Mouse (Mus musculus) MEL (cell line): ENCODE measurements around the gene Maml3. TPM values are rescaled to one million over a fixed set of nuclear protein-coding genes. Genes with fewer than 3 reads are reported as not detected.

Source experiments
- DNase-seq: peaks from one replicate; pipeline ENCODE4 v3.0.0; 2011; ENCODE audit warnings: low read depth, low spot score
- H3K27ac ChIP-seq: 2 replicates; pipeline ENCODE4 v1.5.1; 2012; ENCODE audit warnings: low read depth, mild to moderate bottlenecking, control low read depth, low read length, moderate library complexity; ENCODE audit not compliant: control insufficient read depth
- H3K27me3 ChIP-seq, 2 experiments: fragments of 150-350 bp in 1 of 2; sonication (generic) in 1 of 2; 2 replicates each; pipeline ENCODE4 v1.6.1; 2012; ENCODE audit warnings: low read length in 2 of 2, mild to moderate bottlenecking in 2 of 2, improper control_type of control experiment in 1 of 2, moderate library complexity in 1 of 2; ENCODE audit not compliant: insufficient read depth in 2 of 2, control insufficient read depth in 1 of 2
- H3K36me3 ChIP-seq, 2 experiments: 2 replicates each; pipeline ENCODE4 v1.6.1; 2012 to 2014; ENCODE audit warnings: low read length in 2 of 2, improper control_type of control experiment in 1 of 2, inconsistent platforms in 1 of 2, mild to moderate bottlenecking in 1 of 2; ENCODE audit not compliant: insufficient read depth in 2 of 2, control insufficient read depth in 1 of 2
- H3K4me1 ChIP-seq, 2 experiments: fragments of 150-350 bp in 1 of 2; sonication (generic) in 1 of 2; 2 replicates each; pipeline ENCODE4 v1.6.1; 2012; ENCODE audit warnings: low read length in 2 of 2, improper control_type of control experiment in 1 of 2, mild to moderate bottlenecking in 1 of 2; ENCODE audit not compliant: insufficient read depth in 2 of 2, control insufficient read depth in 1 of 2
- H3K4me3 ChIP-seq, 2 experiments: fragments of 150-350 bp in 1 of 2; sonication (generic) in 1 of 2; 2 replicates each; pipeline ENCODE4 v1.5.1; 2012; ENCODE audit warnings: low read depth in 2 of 2, low read length in 2 of 2, mild to moderate bottlenecking in 2 of 2, moderate library complexity in 2 of 2, control low read depth in 1 of 2, improper control_type of control experiment in 1 of 2; ENCODE audit not compliant: control insufficient read depth in 1 of 2, insufficient read depth in 1 of 2
- H3K79me2 ChIP-seq: 2 replicates; pipeline ENCODE4 v1.6.1; 2012; ENCODE audit warnings: mild to moderate bottlenecking, low read length, moderate library complexity; ENCODE audit not compliant: control insufficient read depth, poor library complexity, insufficient read depth
- H3K9ac ChIP-seq: 2 replicates; pipeline ENCODE4 v1.6.1; 2012; ENCODE audit warnings: low read depth, mild to moderate bottlenecking, control low read depth, low read length, moderate library complexity; ENCODE audit not compliant: control insufficient read depth, poor library complexity, severe bottlenecking
- H3K9me3 ChIP-seq: fragments of 150-350 bp; sonication (generic); replicated peaks from 2 replicates; pipeline ENCODE4 v1.6.1; 2012; ENCODE audit warnings: mild to moderate bottlenecking, low read length, improper control_type of control experiment, moderate library complexity; ENCODE audit not compliant: insufficient read depth
- EP300 ChIP-seq, 2 experiments: IDR thresholded peaks; 2 replicates each; pipeline ENCODE4 v1.6.1; 2011; ENCODE audit warnings: improper control_type of control experiment in 2 of 2, low read length in 2 of 2, low read depth in 1 of 2, mild to moderate bottlenecking in 1 of 2
- GABPA ChIP-seq: IDR thresholded peaks from 2 replicates; pipeline ENCODE4 v1.6.1; 2012; ENCODE audit warnings: low read depth, mild to moderate bottlenecking, inconsistent platforms, low read length, improper control_type of control experiment, moderate library complexity
- GATA1 ChIP-seq: IDR thresholded peaks from 2 replicates; pipeline ENCODE4 v1.6.1; 2011; ENCODE audit warnings: low read depth, low read length, improper control_type of control experiment
- HCFC1 ChIP-seq: IDR thresholded peaks from 2 replicates; pipeline ENCODE4 v1.6.1; 2012; ENCODE audit warnings: low read depth, mild to moderate bottlenecking, inconsistent platforms, low read length, improper control_type of control experiment, moderate library complexity
- JUND ChIP-seq: IDR thresholded peaks from 2 replicates; pipeline ENCODE4 v1.6.1; 2011; ENCODE audit warnings: low read depth, mild to moderate bottlenecking, improper control_type of control experiment, low read length
- MAX ChIP-seq: IDR thresholded peaks from 2 replicates; pipeline ENCODE4 v1.6.1; 2011; ENCODE audit warnings: low read length, improper control_type of control experiment
- MEF2A ChIP-seq: IDR thresholded peaks from 2 replicates; pipeline ENCODE4 v1.6.1; 2014; ENCODE audit warnings: low read depth, mild to moderate bottlenecking, inconsistent platforms, low read length, improper control_type of control experiment; ENCODE audit not compliant: poor library complexity, insufficient replicate concordance, severe bottlenecking; ENCODE audit errors: extremely low read depth
- MXI1 ChIP-seq: IDR thresholded peaks from 2 replicates; pipeline ENCODE4 v1.6.1; 2011; ENCODE audit warnings: mild to moderate bottlenecking, low read depth, low read length, improper control_type of control experiment
- MYB ChIP-seq: IDR thresholded peaks from 2 replicates; pipeline ENCODE4 v1.6.1; 2011; ENCODE audit warnings: mild to moderate bottlenecking, low read depth, low read length, improper control_type of control experiment
- NELFE ChIP-seq: IDR thresholded peaks from 2 replicates; pipeline ENCODE4 v1.6.1; 2011; ENCODE audit warnings: low read depth, low read length, improper control_type of control experiment
- NRF1 ChIP-seq: IDR thresholded peaks from 2 replicates; pipeline ENCODE4 v1.6.1; 2014; ENCODE audit warnings: low read depth, mild to moderate bottlenecking, inconsistent platforms, low read length, improper control_type of control experiment, moderate library complexity; ENCODE audit not compliant: poor library complexity, insufficient read depth, severe bottlenecking
- POLR2AphosphoS2 ChIP-seq: IDR thresholded peaks from 2 replicates; pipeline ENCODE4 v1.6.1; 2011; ENCODE audit warnings: low read length, improper control_type of control experiment
- POLR2AphosphoS5 ChIP-seq: IDR thresholded peaks from 2 replicates; pipeline ENCODE4 v1.6.1; 2012; ENCODE audit warnings: low read depth, borderline replicate concordance, mild to moderate bottlenecking, inconsistent platforms, low read length, moderate library complexity, mixed read lengths
- RAD21 ChIP-seq: IDR thresholded peaks from 2 replicates; pipeline ENCODE4 v1.6.1; 2011; ENCODE audit warnings: mild to moderate bottlenecking, low read depth, low read length, improper control_type of control experiment
- RCOR1 ChIP-seq: IDR thresholded peaks from 2 replicates; pipeline ENCODE4 v1.6.1; 2012; ENCODE audit warnings: low read depth, mild to moderate bottlenecking, inconsistent platforms, low read length, improper control_type of control experiment
- SIN3A ChIP-seq: IDR thresholded peaks from 2 replicates; pipeline ENCODE4 v1.6.1; 2012; ENCODE audit warnings: low read length, improper control_type of control experiment, inconsistent platforms
- SMC3 ChIP-seq: IDR thresholded peaks from 2 replicates; pipeline ENCODE4 v1.6.1; 2011; ENCODE audit warnings: low read depth, low read length, improper control_type of control experiment
- TAL1 ChIP-seq: IDR thresholded peaks from 2 replicates; pipeline ENCODE4 v1.6.1; 2012; ENCODE audit warnings: mild to moderate bottlenecking, inconsistent platforms, low read length, moderate library complexity, mixed read lengths
- TBP ChIP-seq: IDR thresholded peaks from 2 replicates; pipeline ENCODE4 v1.8.0; 2011; ENCODE audit warnings: low read depth, low read length, improper control_type of control experiment
- TCF12 ChIP-seq: IDR thresholded peaks from 2 replicates; pipeline ENCODE4 v1.6.1; 2014; ENCODE audit warnings: low read depth, mild to moderate bottlenecking, inconsistent platforms, low read length, improper control_type of control experiment, moderate library complexity
- UBTF ChIP-seq: IDR thresholded peaks from 2 replicates; pipeline ENCODE4 v1.6.1; 2012; ENCODE audit warnings: low read depth, mild to moderate bottlenecking, inconsistent platforms, low read length, improper control_type of control experiment, moderate library complexity, borderline replicate concordance; ENCODE audit not compliant: insufficient read depth
- USF1 ChIP-seq: IDR thresholded peaks from 2 replicates; pipeline ENCODE4 v1.6.1; 2014; ENCODE audit warnings: low read depth, mild to moderate bottlenecking, inconsistent platforms, low read length, improper control_type of control experiment, moderate library complexity
- USF2 ChIP-seq, 2 experiments: IDR thresholded peaks; 2 replicates each; pipeline ENCODE4 v1.6.1; 2011 to 2012; ENCODE audit warnings: improper control_type of control experiment in 2 of 2, low read length in 2 of 2, borderline replicate concordance in 1 of 2, inconsistent platforms in 1 of 2, low read depth in 1 of 2, mild to moderate bottlenecking in 1 of 2; ENCODE audit not compliant: insufficient read depth in 1 of 2
- ZC3H11A ChIP-seq: IDR thresholded peaks from 2 replicates; pipeline ENCODE4 v1.6.1; 2012; ENCODE audit warnings: low read depth, mild to moderate bottlenecking, inconsistent platforms, low read length, improper control_type of control experiment
- ZKSCAN1 ChIP-seq: IDR thresholded peaks from 2 replicates; pipeline ENCODE4 v1.6.1; 2012; ENCODE audit warnings: low read depth, mild to moderate bottlenecking, inconsistent platforms, low read length, improper control_type of control experiment, moderate library complexity
- polyA plus RNA-seq, 2 experiments: library from polyadenylated mRNA; stranded (reverse) in 1 of 2; unstranded in 1 of 2; fragments of >175 nt in 1 of 2; fragments of >200 nt in 1 of 2; gene quantifications; 2 replicates each; pipeline versions ENCODE4 v1.2.1 to v1.2.4; 2012; ENCODE audit warnings: low replicate concordance in 2 of 2, low read depth in 1 of 2; ENCODE audit not compliant: insufficient read length in 2 of 2, insufficient read depth in 1 of 2, missing spikeins in 1 of 2
- total RNA-seq: library from RNA; depleted of rRNA; stranded (reverse); fragments of 300-350 nt; gene quantifications from 2 replicates; pipeline ENCODE4 v1.2.3, GENCODE M21; 2012

Maml3 gene
- total and polyA plus RNA-seq, 3 experiments: 2.0 to 4.1 TPM; not detected in 1

GRCm38 (mm10) chr3:51999671-52000437 is 105.0 kb downstream of the Maml3 start (continued):
- TF ChIP-seq TBP (0 out of 2 replicates have a peak, but pooled peaks have one; percentile 57), POLR2AphosphoS5 (no peak), NELFE (peak; percentile 28; the same call in 1 of the 2 replicates), HCFC1 (0 out of 2 replicates have a peak, but pooled peaks have one; percentile 16), MYB (no peak)

- H3K27ac ChIP-seq: peak overlapping the region; percentile 68
- DNase-seq: peak; percentile 81
Observed at GRCm38 (mm10) chr3:51998511-51999399, 106.1 kb downstream of the Maml3 start.

GRCm38 (mm10) chr3:51997616-51998015 is 107.3 kb downstream of the Maml3 start:
- Histone ChIP-seq H3K36me3 (peaks cover 0 to 21% of the 10 kb centered on the region in 2 experiments; a peak in 2 of 4 replicates), H3K4me3 (no peak overlapping the region), H3K27ac (no peak overlapping the region), H3K4me1 (peaks cover 6 to 27% of the 10 kb centered on the region in 2 experiments), H3K79me2 (no peaks in the 10 kb centered on the region), H3K9me3 (no peaks in the 10 kb centered on the region), H3K27me3 (no peaks in the 10 kb centered on the region), H3K9ac (no peak overlapping the region)
- TF ChIP-seq ZKSCAN1 (no peak), GABPA (no peak), RAD21 (no peak), USF1 (no peak)
- DNase-seq: no peak

More at GRCm38 (mm10) chr3:51998511-51999399, 106.1 kb downstream of the Maml3 start:
- peaks cover 6 to 29% of the 10 kb centered on the region in 2 experiments for H3K4me1 ChIP-seq
- peak overlapping the region; percentile 3 to 57 for H3K4me3 ChIP-seq
- no peaks in the 10 kb centered on the region for H3K27me3 ChIP-seq
- H3K9ac ChIP-seq: peak overlapping the region; percentile 60
- H3K79me2 ChIP-seq: no peaks in the 10 kb centered on the region
- TF ChIP-seq SIN3A (peak; percentile 44), MXI1 (peak; percentile 57; the same call in 1 of the 2 replicates), EP300 (IDR thresholded peaks at IDR 0.05; ENCODE audit: low read depth in 1 of 2, low read length in 2 of 2) (peak; percentile 74 to 82), SMC3 (no peak), NELFE (no peak), TBP (0 out of 2 replicates have a peak, but pooled peaks have one; percentile 14), MEF2A (no peak), MAX (no peak; the same call in 1 of the 2 replicates), JUND (no peak), USF1 (no peak), NRF1 (no peak), GATA1 (peak; percentile 76; the same call in 1 of the 2 replicates), USF2 (IDR thresholded peaks at IDR 0.05; ENCODE audit: borderline replicate concordance in 1 of 2, insufficient read depth in 1 of 2, low read depth in 1 of 2, low read length in 2 of 2) (no peak), ZC3H11A (no peak), TCF12 (peak; percentile 81; the same call in 1 of the 2 replicates), TAL1 (peak; percentile 86), HCFC1 (no peak), POLR2AphosphoS2 (no peak), RCOR1 (0 out of 2 replicates have a peak, but pooled peaks have one; percentile 61), UBTF (no peak)
- peaks cover 0 to 21% of the 10 kb centered on the region in 2 experiments; a peak in 2 of 4 replicates for H3K36me3 ChIP-seq
- no peaks in the 10 kb centered on the region for H3K9me3 ChIP-seq
